Mouse (Mus musculus) bone marrow macrophage, adult 2 months (primary cell): ENCODE measurements around the gene Grb2. TPM values are rescaled to one million over a fixed set of nuclear protein-coding genes. Genes with fewer than 3 reads are reported as not detected.
A peak's percentile ranks its signal among the peaks of the same experiment; 100 is the strongest.

Experiments used
- H3K27ac ChIP-seq: 2 replicates; pipeline ENCODE4 v1.5.1; 2012; ENCODE audit warnings: low read depth, low read length; ENCODE audit not compliant: insufficient read depth
- H3K4me1 ChIP-seq: 2 replicates; pipeline ENCODE4 v1.6.1; 2012; ENCODE audit warnings: low read length; ENCODE audit not compliant: control insufficient read depth, insufficient read depth
- H3K4me3 ChIP-seq: 2 replicates; pipeline ENCODE4 v1.5.1; 2012; ENCODE audit warnings: mild to moderate bottlenecking, low read length, moderate library complexity; ENCODE audit not compliant: insufficient read depth
- CTCF ChIP-seq: IDR thresholded peaks from 2 replicates; pipeline ENCODE4 v1.5.1; 2012; ENCODE audit warnings: low read depth, mild to moderate bottlenecking, low read length, moderate library complexity
- POLR2A ChIP-seq: IDR thresholded peaks from 2 replicates; pipeline ENCODE4 v1.6.1; 2012; ENCODE audit warnings: mild to moderate bottlenecking, low read depth, low read length, borderline replicate concordance
- polyA plus RNA-seq: library from polyadenylated mRNA; stranded (reverse); fragments of >200 nt; gene quantifications from 2 replicates; pipeline ENCODE4 v1.2.4, GENCODE M21; 2012; ENCODE audit not compliant: missing spikeins, insufficient read depth, insufficient read length

Grb2 gene
- polyA plus RNA-seq, 1 experiment, result 251 TPM

- TF ChIP-seq CTCF (no peak), POLR2A (no peak)
- Histone ChIP-seq H3K4me3 (no peak overlapping the region), H3K27ac (no peak overlapping the region), H3K4me1 (peaks cover 48% of the 10 kb centered on the region)
These were observed 31.7 kb downstream of the Grb2 start for GRCm38 (mm10) chr11:115676738-115677137.

- H3K27ac ChIP-seq, result no peak overlapping the region
- H3K4me1 ChIP-seq, result peaks cover 67% of the 10 kb centered on the region
- no peak overlapping the region for H3K4me3 ChIP-seq
- TF ChIP-seq POLR2A (no peak), CTCF (no peak)
These were observed 34.0 kb downstream of the Grb2 start for GRCm38 (mm10) chr11:115674235-115674865.

DNA sequence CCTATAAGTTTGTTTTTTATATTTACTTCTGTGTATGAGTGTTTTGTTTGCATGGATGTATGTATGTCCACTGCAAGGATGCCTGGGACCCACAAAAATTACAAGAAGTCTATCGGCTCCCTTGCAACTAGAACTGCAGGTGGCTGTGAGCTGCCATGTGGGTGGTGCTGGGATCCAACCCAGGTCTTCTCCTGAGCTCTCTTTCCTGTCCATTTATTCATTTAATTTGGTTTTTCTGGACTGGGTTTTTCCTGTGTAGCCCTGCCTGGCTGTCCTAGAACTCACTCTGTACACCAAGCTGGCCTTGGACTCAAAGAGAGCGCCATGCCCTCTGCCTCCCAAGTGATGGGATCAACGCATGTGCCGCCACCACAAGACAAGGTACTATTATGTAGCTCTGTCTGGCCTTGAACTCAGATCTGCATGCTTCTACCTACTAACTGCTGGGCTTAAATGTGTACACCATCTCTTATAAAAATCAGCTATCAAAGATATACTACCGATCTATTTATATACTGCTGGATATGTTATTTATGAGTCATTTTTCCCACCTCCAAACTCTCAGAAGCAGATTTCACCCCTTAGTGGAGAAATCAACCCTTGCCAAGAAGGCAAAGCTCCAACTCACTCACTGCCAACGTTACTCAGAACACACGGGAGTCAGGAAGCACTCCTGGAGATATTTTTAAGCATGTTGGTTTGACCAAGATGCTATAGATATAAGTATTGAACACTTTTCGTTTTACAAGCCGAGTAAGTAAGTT, 34.7 kb downstream of the Grb2 start:
- Histone ChIP-seq H3K4me1 (peaks cover 67% of the 10 kb centered on the region), H3K27ac (no peak overlapping the region), H3K4me3 (no peak overlapping the region)
- TF ChIP-seq CTCF (no peak), POLR2A (no peak)

DNA sequence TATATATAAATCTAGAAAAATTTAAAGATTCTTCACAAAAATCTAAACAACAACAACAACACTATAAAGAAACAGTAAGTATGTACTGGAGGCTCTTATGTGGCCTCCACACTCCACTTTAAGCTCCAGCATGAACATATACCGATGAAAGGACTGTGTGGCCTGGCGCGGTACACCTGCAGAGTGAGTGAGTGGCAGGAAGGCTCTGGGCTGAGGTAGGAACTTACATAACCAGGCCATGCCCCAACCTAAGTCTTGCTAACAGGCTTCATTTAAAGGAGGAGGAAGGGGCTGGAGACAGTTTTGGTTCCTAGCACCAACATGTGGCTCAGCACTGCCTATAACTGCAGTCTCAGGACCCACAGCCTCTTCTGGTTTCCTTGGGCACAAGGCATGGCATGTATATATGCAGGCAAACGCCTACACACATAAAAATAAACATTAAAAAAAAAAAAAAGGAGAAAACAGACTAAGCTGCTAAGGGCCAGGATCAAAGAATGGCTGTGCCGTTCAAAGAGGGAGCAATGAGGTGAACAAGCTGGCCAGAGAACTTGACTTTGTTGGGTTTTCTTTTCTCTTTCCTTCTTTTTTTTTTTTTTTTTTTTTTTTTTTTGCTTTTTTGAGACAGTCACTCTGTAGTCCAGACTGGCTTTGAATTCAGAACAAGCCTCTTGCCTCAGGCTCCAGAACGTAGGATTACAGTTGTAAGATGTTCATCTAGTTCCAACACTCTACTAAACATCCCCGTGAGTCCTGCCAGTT, 36.0 kb downstream of the Grb2 start:
- no peak for TF ChIP-seq POLR2A
- no peak for TF ChIP-seq CTCF
- H3K4me1 ChIP-seq, result peaks cover 66% of the 10 kb centered on the region
- no peak overlapping the region for H3K4me3 ChIP-seq
- no peak overlapping the region for H3K27ac ChIP-seq

DNA sequence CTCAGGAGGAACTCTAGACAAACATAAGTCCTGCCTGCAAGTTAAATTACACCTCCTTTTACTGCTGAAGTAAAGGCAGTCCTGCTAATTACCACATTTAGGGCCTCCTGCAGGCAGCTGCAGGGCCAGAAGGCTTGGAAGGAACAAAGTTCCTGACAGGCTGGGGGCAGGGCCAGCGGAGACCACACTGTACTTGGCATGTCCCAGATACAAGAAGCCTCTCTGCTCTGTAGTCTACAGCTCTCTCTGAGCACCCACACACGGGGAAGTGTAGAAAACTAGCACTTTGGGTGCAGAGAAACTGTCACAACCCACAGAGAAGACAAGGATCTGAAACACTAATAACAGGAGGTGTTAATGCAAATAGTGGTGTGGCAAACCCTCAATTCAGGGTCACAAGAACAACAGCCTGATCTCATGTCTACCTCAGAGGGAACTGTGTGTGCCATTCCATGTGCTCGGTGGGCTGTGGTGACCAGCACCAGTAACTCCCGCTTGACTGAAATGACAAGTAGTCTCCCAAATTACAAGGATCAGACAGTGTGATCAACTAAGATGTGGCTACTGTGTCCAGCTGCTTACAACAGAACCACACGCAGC, 37.8 kb downstream of the Grb2 start:
- no peak overlapping the region for H3K4me3 ChIP-seq
- peak overlapping the region; percentile 33 for H3K27ac ChIP-seq
- TF ChIP-seq CTCF (no peak), POLR2A (no peak)
- H3K4me1 ChIP-seq, result peaks cover 58% of the 10 kb centered on the region

DNA sequence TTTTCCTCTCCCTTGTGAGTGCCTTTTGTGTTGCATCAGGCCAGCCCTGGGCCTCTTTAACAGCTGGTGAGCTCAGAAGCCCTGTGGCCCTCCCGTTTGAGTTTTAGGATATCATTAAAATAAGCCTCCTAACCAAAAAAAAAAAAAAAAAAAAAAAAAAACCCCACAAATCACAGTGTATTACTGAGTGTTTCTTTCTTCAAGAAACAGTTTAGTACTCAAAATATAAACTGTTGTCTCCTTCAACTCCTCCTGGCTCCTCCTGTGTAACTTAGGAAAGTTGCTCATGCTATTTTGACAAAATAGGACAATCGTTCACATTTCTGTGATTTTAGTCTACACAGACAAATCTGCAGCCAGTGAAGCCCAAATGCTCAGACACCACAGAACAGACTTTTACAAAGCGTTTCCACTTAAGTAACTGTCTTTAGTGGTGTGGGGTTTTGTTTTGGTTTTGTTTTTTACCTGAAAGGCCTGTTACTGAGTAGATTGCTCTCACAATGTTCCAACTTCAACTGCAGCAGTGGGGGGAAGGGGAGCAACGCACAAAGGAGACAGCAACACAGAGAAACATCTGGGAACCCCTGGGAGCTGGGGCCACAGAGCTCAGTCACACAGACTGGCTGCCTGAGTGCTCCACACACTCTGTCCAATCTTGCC, 44.6 kb downstream of the Grb2 start:
- TF ChIP-seq CTCF, result no peak
- TF ChIP-seq POLR2A, result no peak
- H3K27ac ChIP-seq, result no peak overlapping the region
- peaks cover 32% of the 10 kb centered on the region for H3K4me1 ChIP-seq
- H3K4me3 ChIP-seq, result no peak overlapping the region

DNA sequence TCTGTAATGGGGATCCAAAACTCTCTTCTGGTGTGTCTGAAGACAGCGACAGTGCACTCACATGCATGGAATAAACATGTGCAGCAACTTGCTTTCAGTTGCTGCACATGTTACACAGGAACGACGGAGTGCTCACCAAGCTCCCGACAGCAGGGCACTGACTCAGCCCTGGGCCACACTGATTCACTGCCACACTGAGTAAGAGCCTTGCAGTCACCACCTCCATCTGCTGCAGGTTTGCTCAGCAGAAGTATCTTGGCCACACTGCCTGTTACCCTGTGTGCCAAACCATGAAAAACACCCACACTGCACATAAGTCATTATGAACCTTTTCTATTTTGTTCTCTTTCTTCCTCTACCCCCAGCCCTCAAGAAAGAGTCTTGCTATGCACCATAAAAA, 48.0 kb downstream of the Grb2 start:
- Histone ChIP-seq H3K27ac (no peak overlapping the region), H3K4me3 (no peak overlapping the region), H3K4me1 (peaks cover 43% of the 10 kb centered on the region)
- TF ChIP-seq POLR2A, result no peak
- no peak for TF ChIP-seq CTCF

- H3K27ac ChIP-seq, result peak overlapping the region; percentile 6; the same call in 1 of the 2 replicates
- TF ChIP-seq POLR2A, result no peak
- no peak for TF ChIP-seq CTCF
- H3K4me1 ChIP-seq, result peaks cover 51% of the 10 kb centered on the region
- no peak overlapping the region for H3K4me3 ChIP-seq
These were observed 49.9 kb downstream of the Grb2 start for GRCm38 (mm10) chr11:115658521-115658920.

DNA sequence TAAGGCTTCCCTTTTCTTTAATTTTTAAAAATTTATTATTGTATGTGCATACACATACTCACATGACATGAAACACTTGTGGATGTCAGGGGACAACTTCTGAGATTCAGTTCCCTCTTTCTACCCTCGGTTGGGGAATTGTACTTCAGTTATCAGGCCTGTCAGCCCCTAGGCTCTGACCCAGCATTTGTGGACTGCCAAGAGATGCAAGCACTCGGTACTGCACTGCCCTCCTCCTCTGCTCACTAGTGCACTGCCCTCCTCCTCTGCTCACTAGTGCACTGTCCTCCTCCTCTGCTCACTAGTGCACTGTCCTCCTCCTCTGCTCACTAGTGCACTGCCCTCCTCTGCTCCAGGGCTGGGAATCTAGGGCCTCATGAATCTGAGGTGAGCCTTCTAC, 54.3 kb downstream of the Grb2 start:
- no peak overlapping the region for H3K4me3 ChIP-seq
- TF ChIP-seq POLR2A (no peak), CTCF (no peak)
- peaks cover 55% of the 10 kb centered on the region for H3K4me1 ChIP-seq
- peak overlapping the region; percentile 99 for H3K27ac ChIP-seq
